ENCODE assay signal across 9 mouse cellular contexts in the genomic region with DNA sequence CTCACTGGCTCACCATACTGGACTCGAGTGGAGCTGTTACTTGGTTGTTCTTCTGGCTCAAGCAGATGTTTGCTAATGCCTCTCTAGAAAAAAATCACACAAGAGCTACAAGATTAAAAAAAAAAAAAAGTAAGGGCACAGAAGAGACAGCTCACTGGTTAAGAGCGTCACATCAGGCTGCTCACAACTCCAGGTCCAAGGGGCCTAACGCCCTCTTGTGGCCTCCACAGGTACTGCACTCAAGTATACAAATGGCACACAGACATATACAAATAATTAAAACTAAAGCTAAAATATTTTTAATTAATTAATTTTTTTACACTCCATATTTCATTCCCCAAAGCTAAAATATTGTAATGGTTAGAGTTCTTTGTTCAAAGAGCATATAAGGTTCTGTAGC. TPM values are rescaled to one million over a fixed set of nuclear protein-coding genes. Genes with fewer than 3 reads are reported as not detected.
A peak's percentile ranks its signal among the peaks of the same experiment; 100 is the strongest.
DNase-seq lines count a peak whose midpoint lies in the region; ATAC-seq and TF ChIP-seq lines count a peak whose summit lies in the region.
"Had no signal": no experiment of that assay in that cellular context is flagged by ENCODE, and none has a peak within 500 bp of the region (broad histone marks: within the 10 kb centered on the region; RNA-seq: fewer than 3 reads in every experiment).

No protein-coding gene starts in this region.

- H3K9ac ChIP-seq in kidney, postnatal 0 days (ENCODE audit: low read depth, low read length), result no peak overlapping the region
- H3K9ac ChIP-seq: hindbrain, embryonic 12.5 days had no signal

- ATAC-seq in kidney, postnatal 0 days (replicated peaks; ENCODE audit: low FRiP score, low read depth), result no peak

- no peaks in the 10 kb centered on the region for H3K27me3 ChIP-seq in kidney, postnatal 0 days (ENCODE audit: insufficient read depth, low read length)

- no peak overlapping the region for H3K4me3 ChIP-seq in kidney, postnatal 0 days (replicated peaks; ENCODE audit: low read depth, low read length)
- H3K4me3 ChIP-seq: hindbrain, embryonic 12.5 days had no signal

- peak; percentile 50; the same call in 1 of the 2 replicates for TF ChIP-seq CTCF in kidney, postnatal 0 days (IDR thresholded peaks at IDR 0.05; ENCODE audit: low read depth)

- no peak overlapping the region for H3K4me2 ChIP-seq in kidney, postnatal 0 days (ENCODE audit: low read length)
- H3K4me2 ChIP-seq: hindbrain, embryonic 12.5 days had no signal

- no peaks in the 10 kb centered on the region for H3K36me3 ChIP-seq in kidney, postnatal 0 days (ENCODE audit: insufficient read depth, low read length)
- H3K36me3 ChIP-seq: hindbrain, embryonic 12.5 days had no signal

- no peak for DNase-seq in kidney, postnatal 0 days (ENCODE audit: low spot score)
- no peak for DNase-seq in kidney, adult 9 months
- peak; percentile 41 for DNase-seq in thymus, postnatal 14 days
- DNase-seq in thymus, postnatal 25 days, result no peak
- DNase-seq in ZHBTc4 (ENCODE audit: low read depth, low spot score), result peak; percentile 73
- DNase-seq in ovary, postnatal 36 days (ENCODE audit: low spot score), result no peak
- DNase-seq in gastrocnemius, postnatal 4 days (ENCODE audit: low spot score in 2 of 2), result no peak
- DNase-seq: right cerebral cortex, adult 18-20 months had no signal

- WGBS in kidney, postnatal 0 days, result 65% methylated on average over 3 of the region's 3 CpGs

- H3K4me1 ChIP-seq in kidney, postnatal 0 days (replicated peaks; ENCODE audit: insufficient read depth, low read length), result peaks cover 4% of the 10 kb centered on the region

- no peak overlapping the region for H3K27ac ChIP-seq in kidney, postnatal 0 days
- H3K27ac ChIP-seq: hindbrain, embryonic 12.5 days had no signal

- 0 out of 2 replicates have a peak, but pooled peaks cover 3% of the 10 kb centered on the region for H3K9me3 ChIP-seq in kidney, postnatal 0 days (replicated peaks; ENCODE audit: low read length)
- H3K9me3 ChIP-seq: hindbrain, embryonic 12.5 days had no signal

RNA-seq across cellular contexts. Expression of gene Ano6, which starts 3.1 kb away (rescaled TPM):
- 35.2 and 39.6 TPM in 2 replicates for polyA plus RNA-seq in kidney, postnatal 0 days (2015; fragmentation: Nextera tagmentation; extraction: Ambion mirVana)
- total RNA-seq in gastrocnemius, postnatal 4 days (2021), result 10 to 100 TPM; 87.9 to 88.7 TPM

Comparison
In these comparisons a context has a peak if more than half of its experiments do, and no peak if none do; other contexts are left out.
1. DNase-seq: peak in thymus, postnatal 14 days (single experiment) and ZHBTc4 (single experiment); none in kidney, postnatal 0 days (single experiment), kidney, adult 9 months (single experiment), thymus, postnatal 25 days (single experiment), ovary, postnatal 36 days (single experiment) and gastrocnemius, postnatal 4 days (0 of 2).